Mouse (Mus musculus) CH12.LX (cell line): ENCODE measurements around the gene Art3.

ENCODE experiments used
- CHD2 ChIP-seq: IDR thresholded peaks from 2 replicates; pipeline ENCODE4 v1.6.1; 2011; ENCODE audit warnings: low read length, improper control_type of control experiment
- CTCF ChIP-seq, 2 experiments: IDR thresholded peaks in 1 of 2; conservative IDR thresholded peaks in 1 of 2; 2 replicates each; pipeline ENCODE4 v1.5.1; 2011 to 2012; ENCODE audit warnings: low read depth in 2 of 2, low read length in 2 of 2, improper control_type of control experiment in 1 of 2, inconsistent platforms in 1 of 2, mild to moderate bottlenecking in 1 of 2, moderate library complexity in 1 of 2
- GABPA ChIP-seq: IDR thresholded peaks from 2 replicates; pipeline ENCODE4 v1.6.1; 2012; ENCODE audit warnings: low read depth, low read length, improper control_type of control experiment, inconsistent platforms; ENCODE audit not compliant: insufficient replicate concordance
- JUND ChIP-seq: conservative IDR thresholded peaks from 2 replicates; pipeline ENCODE4 v1.6.1; 2011; ENCODE audit warnings: low read depth, low read length, improper control_type of control experiment
- NELFE ChIP-seq: IDR thresholded peaks from 2 replicates; pipeline ENCODE4 v1.6.1; 2011; ENCODE audit warnings: low read depth, low read length, improper control_type of control experiment
- TCF12 ChIP-seq: IDR thresholded peaks from 2 replicates; pipeline ENCODE4 v1.6.1; 2014; ENCODE audit warnings: low read depth, mild to moderate bottlenecking, inconsistent platforms, low read length, improper control_type of control experiment
- ZMIZ1 ChIP-seq: IDR thresholded peaks from 2 replicates; pipeline ENCODE4 v1.6.1; 2012; ENCODE audit warnings: low read depth, mild to moderate bottlenecking, inconsistent platforms, low read length, improper control_type of control experiment
- ZNF384 ChIP-seq: IDR thresholded peaks from 2 replicates; pipeline ENCODE4 v1.6.1; 2012; ENCODE audit warnings: low read depth, low read length, improper control_type of control experiment, inconsistent platforms

DNA sequence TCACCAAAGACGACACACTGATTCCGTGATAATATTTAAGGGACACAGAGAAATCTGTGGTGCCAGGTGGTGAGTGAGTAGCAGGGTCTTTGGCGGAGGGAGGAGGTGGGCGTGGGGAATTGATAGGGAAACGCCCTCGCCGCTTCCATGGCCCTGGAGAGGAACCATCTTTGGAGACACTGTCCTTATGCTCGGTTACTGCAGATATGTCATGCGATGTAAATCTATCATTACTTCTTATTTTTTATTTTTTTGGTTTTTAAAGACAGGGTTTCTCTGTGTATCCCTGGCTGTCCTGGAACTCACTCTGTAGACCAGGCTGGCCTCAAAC lies 50.7 kb downstream of the Art3 start:
- TF ChIP-seq TCF12 (no peak), JUND (no peak), GABPA (no peak), CTCF (conservative IDR thresholded peaks at IDR 0.05 in 1 of 2, IDR thresholded peaks at IDR 0.05 in 1 of 2; ENCODE audit: low read depth in 2 of 2, low read length in 2 of 2) (no peak), NELFE (no peak), ZNF384 (no peak), ZMIZ1 (no peak), CHD2 (no peak)
